Mouse (Mus musculus) intestine, embryonic 14.5 days (tissue): ENCODE data around the gene Gm884. TPM values are rescaled to one million over a fixed set of nuclear protein-coding genes. Genes with fewer than 3 reads are reported as not detected.

Experiments used
- ATAC-seq: fragments of 200-750 bp; cut with Nextera tagmentation; replicated peaks from 2 replicates; pipeline ENCODE4 v1.8.0; 2017; ENCODE audit warnings: low read depth, moderate number of reproducible peaks, moderate TSS enrichment, moderate library complexity; ENCODE audit not compliant: low FRiP score, low TSS enrichment
- DNase-seq: peaks from one replicate; pipeline ENCODE4 v3.0.0-alpha.2; 2018; ENCODE audit warnings: low spot score
- H3K27ac ChIP-seq: fragments of 300-500 bp; sonication (generic); 2 replicates; pipeline ENCODE4 v1.5.1; 2014; ENCODE audit warnings: low read depth, mild to moderate bottlenecking, control low read depth
- H3K27me3 ChIP-seq: fragments of 300-500 bp; sonication (generic); replicated peaks from 2 replicates; pipeline ENCODE4 v1.6.1; 2014; ENCODE audit warnings: low read length, control low read depth; ENCODE audit not compliant: control insufficient read depth, insufficient read depth
- H3K36me3 ChIP-seq: fragments of 300-500 bp; sonication (generic); 2 replicates; pipeline ENCODE4 v1.6.1; 2014; ENCODE audit warnings: low read length, control low read depth; ENCODE audit not compliant: control insufficient read depth, insufficient read depth
- H3K4me1 ChIP-seq: fragments of 300-500 bp; sonication (generic); replicated peaks from 2 replicates; pipeline ENCODE4 v1.6.1; 2014; ENCODE audit warnings: low read length, control low read depth, mixed read lengths; ENCODE audit not compliant: control insufficient read depth, insufficient read depth
- H3K4me2 ChIP-seq: fragments of 300-500 bp; sonication (generic); 2 replicates; pipeline ENCODE4 v1.6.1; 2014; ENCODE audit warnings: low read length
- H3K4me3 ChIP-seq: fragments of 300-500 bp; sonication (generic); 2 replicates; pipeline ENCODE4 v1.5.1; 2014; ENCODE audit warnings: low read depth, low read length, control low read depth, mixed read lengths
- H3K9ac ChIP-seq: fragments of 300-500 bp; sonication (generic); 2 replicates; pipeline ENCODE4 v1.6.1; 2014; ENCODE audit warnings: mild to moderate bottlenecking, low read length
- H3K9me3 ChIP-seq: fragments of 300-500 bp; sonication (generic); 2 replicates; pipeline ENCODE4 v1.6.1; 2016; ENCODE audit warnings: low read length, control low read depth; ENCODE audit not compliant: control insufficient read depth
- WGBS: fragments of 180-500 bp; shearing (Covaris S2); extraction: QIAGEN DNeasy Blood & Tissue Kit; methylation state at CpG from one replicate; pipeline ENCODE4 v1.1.7; 2014; 5-methylcytosine and 5-hydroxymethylcytosine counted together
- polyA plus RNA-seq: library from polyadenylated mRNA; unstranded; fragments of >200 nt; fragmentation: Nextera tagmentation; extraction: Ambion mirVana; gene quantifications from 2 replicates; pipeline ENCODE4 v1.2.1, GENCODE M21; 2014

The Gm884 gene
- polyA plus RNA-seq, result not detected in 2 replicates

DNA sequence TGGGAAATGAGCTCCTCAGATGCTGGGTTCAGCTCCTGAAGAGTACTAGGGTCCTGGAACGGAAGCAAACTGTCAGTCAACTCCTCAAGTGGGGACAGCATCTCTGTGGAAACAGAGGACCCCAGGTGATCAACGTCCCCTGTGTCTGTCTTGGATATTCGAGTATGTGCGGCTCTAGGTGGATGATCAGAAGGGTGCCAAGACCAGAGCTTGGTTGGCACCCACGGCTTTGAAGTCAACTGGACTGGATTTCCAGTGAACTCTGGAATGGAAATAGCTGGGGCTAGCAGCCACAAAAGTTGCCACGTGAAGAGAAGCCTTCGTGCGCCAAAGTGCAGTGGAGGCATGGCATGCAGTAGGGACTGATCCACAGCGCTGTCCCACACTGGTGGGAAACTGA lies at the start of gene Gm884:
Gene Gm884, minus strand, starts transcription at position 101 of the 400 bp plus-strand sequence.
- 81% methylated on average over 9 of the region's 9 CpGs for WGBS
- Histone ChIP-seq H3K9ac (no peak within 1 kb of the TSS), H3K9me3 (no peaks in the 10 kb centered on the region), H3K27ac (no peak within 1 kb of the TSS), H3K4me1 (no peaks in the 10 kb centered on the region), H3K27me3 (no peaks in the 10 kb centered on the region), H3K4me3 (no peak within 1 kb of the TSS), H3K36me3 (no peaks in the 10 kb centered on the region), H3K4me2 (no peak within 1 kb of the TSS)
- DNase-seq (no peak), ATAC-seq (no peak)

DNA sequence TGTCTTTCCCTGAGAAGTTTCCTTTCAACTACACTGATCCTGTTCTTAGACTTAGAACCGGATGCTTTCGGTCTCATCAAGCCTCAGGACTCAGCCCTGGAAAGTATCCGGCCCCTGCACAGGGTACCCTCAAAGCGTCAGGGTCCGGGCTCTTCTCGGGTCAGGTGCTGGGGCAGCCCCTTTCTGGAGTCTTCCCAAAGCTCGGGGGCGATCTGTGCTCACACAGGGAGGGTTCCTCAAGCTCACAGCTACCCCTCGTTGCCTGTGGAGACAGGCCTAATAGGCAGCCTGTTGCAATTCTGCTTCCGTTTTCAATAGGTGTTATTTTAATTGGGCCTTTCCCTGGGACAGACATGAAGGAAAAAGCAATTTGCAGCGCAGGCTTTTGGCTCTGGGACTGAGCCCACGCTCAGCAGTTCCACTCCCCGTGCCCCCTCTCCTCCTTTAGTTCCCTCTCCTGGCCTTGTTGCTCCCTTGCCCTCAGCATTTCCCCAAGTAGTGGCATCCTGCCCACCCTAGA lies 46.0 kb upstream of the Gm884 start:
- Histone ChIP-seq H3K27me3 (no peaks in the 10 kb centered on the region), H3K27ac (no peak overlapping the region), H3K9ac (no peak overlapping the region), H3K4me3 (no peak overlapping the region), H3K4me2 (no peak overlapping the region), H3K36me3 (no peaks in the 10 kb centered on the region; the same call in 1 of the 2 replicates), H3K9me3 (no peaks in the 10 kb centered on the region), H3K4me1 (no peaks in the 10 kb centered on the region)
- ATAC-seq (no peak), DNase-seq (no peak)
- WGBS, result 60% methylated on average over 13 of the region's 13 CpGs

DNA sequence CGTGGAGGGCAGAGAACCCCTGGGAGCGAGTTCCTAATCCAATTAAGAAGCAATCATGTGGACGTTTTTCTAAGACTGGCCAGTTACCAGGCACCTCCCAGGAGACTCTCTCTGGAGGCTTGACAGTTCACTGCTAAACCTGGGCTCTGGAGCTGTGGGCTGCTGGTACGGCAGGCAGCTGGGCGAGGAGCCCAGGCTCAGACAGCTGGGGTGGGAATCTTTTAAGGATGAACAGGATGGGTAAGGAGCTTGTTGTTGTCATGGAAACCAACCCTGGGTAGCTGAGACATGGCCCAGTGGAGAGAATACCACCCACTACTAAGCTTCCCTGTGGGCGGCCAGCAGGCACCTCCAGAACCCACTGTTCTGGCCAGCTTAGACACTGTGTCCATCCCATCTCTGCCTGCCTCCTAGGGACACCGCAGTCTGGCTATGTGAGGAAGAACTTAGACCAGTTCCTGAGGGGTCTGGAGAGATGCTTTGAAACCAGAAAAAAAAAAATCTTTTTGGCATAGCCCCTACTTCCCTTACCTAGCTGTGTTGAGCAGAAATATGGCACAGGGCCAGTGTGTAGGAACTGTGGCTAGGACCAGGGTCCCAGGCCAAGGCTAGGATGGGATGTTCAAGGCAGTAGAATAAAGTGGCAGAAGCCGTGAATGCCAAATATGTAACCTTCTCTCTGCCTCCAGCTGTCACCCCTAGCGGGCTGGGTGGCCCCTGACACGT lies 45.4 kb upstream of the Gm884 start:
- WGBS, result 34% methylated on average over 10 of the region's 10 CpGs
- Histone ChIP-seq H3K36me3 (no peaks in the 10 kb centered on the region; the same call in 1 of the 2 replicates), H3K4me2 (no peak overlapping the region), H3K27ac (no peak overlapping the region), H3K27me3 (no peaks in the 10 kb centered on the region), H3K9ac (no peak overlapping the region), H3K9me3 (no peaks in the 10 kb centered on the region), H3K4me1 (no peaks in the 10 kb centered on the region), H3K4me3 (no peak overlapping the region)
- no peak for ATAC-seq
- DNase-seq, result no peak

DNA sequence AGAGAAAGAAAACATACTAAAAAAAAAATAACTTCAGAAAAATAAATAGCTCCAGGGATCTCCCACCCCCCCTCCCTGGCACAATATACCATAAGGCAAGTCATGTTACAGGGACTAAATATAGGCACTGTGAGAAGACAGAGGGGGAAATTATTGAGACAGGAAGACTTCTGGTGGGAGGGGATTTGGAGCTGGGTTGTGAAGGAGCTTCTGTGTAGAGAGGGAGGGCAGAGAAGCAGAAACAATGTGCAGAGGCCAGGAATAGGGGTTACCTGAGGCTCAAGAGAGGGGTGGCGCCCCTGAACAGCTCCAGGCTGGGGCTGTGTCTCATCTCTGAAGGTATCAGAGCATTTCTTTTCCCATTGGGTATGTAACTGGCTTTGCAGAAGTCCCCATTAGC lies 44.8 kb upstream of the Gm884 start:
- 47% methylated on average over 1 of the region's 1 CpGs for WGBS
- no peak for ATAC-seq

DNA sequence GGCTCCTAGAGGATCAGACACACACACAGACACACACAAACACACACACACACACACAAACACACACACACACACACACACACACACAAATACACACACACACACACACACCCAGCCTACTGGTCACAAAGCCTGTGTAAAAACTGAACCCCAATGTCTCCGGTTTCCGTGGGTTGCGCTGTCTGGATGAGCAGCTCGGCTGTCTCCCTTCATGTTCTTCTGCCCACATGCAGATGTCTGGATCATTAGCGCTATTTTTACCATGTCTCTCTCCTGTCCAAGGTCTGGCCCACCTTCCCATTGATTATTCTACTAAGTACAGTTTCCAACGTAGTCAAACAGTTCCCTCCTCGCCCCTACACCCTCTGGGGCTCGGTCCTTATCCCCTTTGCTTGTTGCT lies 42.2 kb upstream of the Gm884 start:
- Histone ChIP-seq H3K4me3 (no peak overlapping the region), H3K4me2 (no peak overlapping the region), H3K27me3 (no peaks in the 10 kb centered on the region), H3K9me3 (no peaks in the 10 kb centered on the region), H3K9ac (no peak overlapping the region), H3K27ac (no peak overlapping the region), H3K4me1 (no peaks in the 10 kb centered on the region), H3K36me3 (no peaks in the 10 kb centered on the region)
- WGBS, result 83% methylated on average over 8 of the region's 8 CpGs
- ATAC-seq (no peak), DNase-seq (no peak)

More for the DNA sequence above, 44.8 kb upstream of the Gm884 start:
- H3K4me2 ChIP-seq, result no peak overlapping the region
- no peak for DNase-seq
- no peaks in the 10 kb centered on the region for H3K36me3 ChIP-seq
- no peak overlapping the region for H3K4me3 ChIP-seq
- H3K9me3 ChIP-seq, result no peaks in the 10 kb centered on the region
- no peaks in the 10 kb centered on the region for H3K4me1 ChIP-seq
- no peak overlapping the region for H3K27ac ChIP-seq
- no peak overlapping the region for H3K9ac ChIP-seq
- no peaks in the 10 kb centered on the region for H3K27me3 ChIP-seq

DNA sequence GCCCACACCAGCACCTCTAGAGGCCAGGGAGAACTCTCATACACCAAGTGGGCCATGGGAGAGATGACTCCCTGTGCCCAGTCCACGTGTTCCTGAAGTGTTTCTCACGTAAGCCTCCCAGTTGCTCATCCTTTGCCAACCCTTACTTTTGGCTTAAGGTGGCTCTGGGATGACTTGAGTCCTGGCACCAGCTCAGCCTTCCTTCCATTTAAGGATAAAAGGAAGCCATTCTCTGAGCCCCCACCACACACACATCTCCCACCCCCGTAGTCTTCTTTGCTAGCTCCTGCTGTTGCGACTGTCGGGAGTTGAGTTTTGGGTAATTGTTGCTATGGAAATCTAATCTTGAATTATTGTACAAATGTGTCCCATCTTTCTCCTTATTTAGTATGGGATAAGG lies 41.6 kb upstream of the Gm884 start:
- H3K4me2 ChIP-seq, result no peak overlapping the region
- no peak for DNase-seq
- no peaks in the 10 kb centered on the region for H3K9me3 ChIP-seq
- H3K4me1 ChIP-seq, result no peaks in the 10 kb centered on the region
- ATAC-seq, result no peak
- no peak overlapping the region for H3K27ac ChIP-seq
- H3K9ac ChIP-seq, result no peak overlapping the region
- H3K4me3 ChIP-seq, result no peak overlapping the region
- WGBS, result 76% methylated on average over 5 of the region's 5 CpGs
- no peaks in the 10 kb centered on the region for H3K36me3 ChIP-seq
- no peaks in the 10 kb centered on the region for H3K27me3 ChIP-seq

DNA sequence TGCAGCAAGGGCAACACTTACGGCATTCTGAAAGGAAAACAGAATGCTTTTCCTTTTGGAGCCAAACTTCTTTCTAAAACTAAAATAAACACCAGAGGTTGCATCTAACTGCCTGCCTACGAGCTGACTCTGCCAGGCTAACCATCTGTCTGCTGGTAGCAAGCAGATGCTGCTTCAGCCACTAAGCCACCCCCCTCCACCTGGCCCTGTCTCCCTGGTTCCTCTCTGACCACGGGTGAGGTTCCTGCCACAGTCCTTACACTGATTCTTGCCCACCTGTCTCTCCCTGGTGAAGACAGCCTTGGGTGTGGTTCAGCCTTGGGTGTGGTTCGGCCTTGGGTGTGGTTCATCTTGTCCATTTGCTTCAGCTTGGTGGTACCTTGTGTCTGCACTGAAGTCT lies 40.9 kb upstream of the Gm884 start:
- Histone ChIP-seq H3K36me3 (no peaks in the 10 kb centered on the region), H3K27ac (no peak overlapping the region), H3K4me3 (no peak overlapping the region), H3K4me2 (no peak overlapping the region), H3K9me3 (no peaks in the 10 kb centered on the region), H3K9ac (no peak overlapping the region), H3K27me3 (no peaks in the 10 kb centered on the region), H3K4me1 (no peaks in the 10 kb centered on the region)
- ATAC-seq (no peak), DNase-seq (no peak)
- WGBS, result 62% methylated on average over 4 of the region's 4 CpGs

DNA sequence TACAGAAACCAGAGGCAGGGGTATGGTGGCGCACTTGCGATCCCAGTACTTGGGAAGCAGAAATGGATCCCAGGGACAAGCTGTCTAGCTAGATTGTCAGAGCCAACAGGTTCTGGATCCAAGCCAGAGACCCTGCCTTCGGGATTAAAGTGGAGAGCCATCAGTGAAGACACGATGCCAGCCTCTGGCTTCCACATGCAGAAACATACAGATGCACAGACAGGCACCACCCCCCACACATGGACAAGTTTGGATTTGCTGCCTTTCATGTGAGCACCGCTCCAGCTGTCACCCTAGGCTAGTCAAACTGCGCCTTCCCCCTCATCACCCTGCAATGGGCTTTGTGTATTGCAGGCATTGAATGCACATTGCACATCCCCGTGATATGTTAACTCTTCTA lies 37.2 kb upstream of the Gm884 start:
- H3K27me3 ChIP-seq, result peaks cover 17% of the 10 kb centered on the region; the same call in 1 of the 2 replicates
- no peak overlapping the region for H3K27ac ChIP-seq
- 89% methylated on average over 7 of the region's 7 CpGs for WGBS
- no peaks in the 10 kb centered on the region for H3K4me1 ChIP-seq
- H3K4me2 ChIP-seq, result no peak overlapping the region
- ATAC-seq (no peak), DNase-seq (no peak)
- no peaks in the 10 kb centered on the region for H3K36me3 ChIP-seq
- no peak overlapping the region for H3K4me3 ChIP-seq
- H3K9ac ChIP-seq, result no peak overlapping the region
- H3K9me3 ChIP-seq, result no peaks in the 10 kb centered on the region

DNA sequence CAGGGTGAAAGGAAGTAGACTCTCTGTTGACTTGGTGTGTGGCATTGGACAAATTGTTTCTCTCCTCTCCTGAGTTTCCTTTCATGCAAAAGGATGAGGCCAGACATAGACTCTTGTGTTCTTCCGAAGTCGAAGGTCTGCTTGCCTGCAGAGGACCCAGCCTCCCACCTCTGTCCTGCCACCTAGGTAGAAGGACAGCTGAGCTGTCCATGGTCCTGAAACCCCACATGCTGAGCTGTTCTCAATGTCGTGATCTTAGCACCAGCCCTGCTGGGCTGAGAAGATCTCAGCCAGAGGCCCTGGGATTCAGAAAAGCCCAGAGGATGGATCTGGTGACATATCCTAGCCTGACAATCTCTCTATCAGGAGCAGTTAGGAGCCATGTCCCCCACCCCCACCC lies 35.6 kb upstream of the Gm884 start:
- H3K9ac ChIP-seq, result no peak overlapping the region
- H3K4me1 ChIP-seq, result no peaks in the 10 kb centered on the region
- H3K36me3 ChIP-seq, result no peaks in the 10 kb centered on the region
- H3K27ac ChIP-seq, result no peak overlapping the region
- H3K4me2 ChIP-seq, result no peak overlapping the region
- peaks cover 32% of the 10 kb centered on the region for H3K27me3 ChIP-seq
- no peak for ATAC-seq
- no peak overlapping the region for H3K4me3 ChIP-seq
- peak; percentile 88 for DNase-seq
- no peaks in the 10 kb centered on the region for H3K9me3 ChIP-seq
- 6% methylated on average over 3 of the region's 3 CpGs for WGBS
